Mouse (Mus musculus): ENCODE data around the gene Ifnk. TPM values are rescaled to one million over a fixed set of nuclear protein-coding genes. Genes with fewer than 3 reads are reported as not detected.

Gene Ifnk
- not detected for polyA plus RNA-seq (2015; fragmentation: Illumina TruSeq; extraction: RNeasy Lipid Tissue Mini Kit (QIAGEN cat#74804); ENCODE audit: insufficient read depth, low read depth, low replicate concordance)

DNA sequence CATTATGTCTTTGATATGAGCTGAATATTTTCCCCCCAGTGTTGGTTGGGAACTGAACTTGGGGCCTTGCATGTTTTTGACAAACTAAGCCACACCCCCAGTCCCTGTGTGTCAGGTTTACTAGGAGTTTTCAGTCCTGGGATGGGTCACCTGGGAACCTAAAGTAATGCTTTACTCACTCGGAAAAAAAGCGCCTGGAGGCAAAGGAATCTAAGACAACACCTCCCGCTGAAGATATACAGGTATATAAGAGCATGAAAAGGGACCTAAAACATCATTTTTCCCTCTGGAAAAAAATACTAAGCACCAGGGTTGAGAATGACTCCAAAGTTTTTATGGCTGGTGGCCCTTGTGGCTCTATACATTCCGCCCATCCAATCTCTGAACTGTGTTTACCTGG, at the start of gene Ifnk:
TSS of gene Ifnk (plus strand) at position 301 of the 400 bp plus-strand sequence.

DNA sequence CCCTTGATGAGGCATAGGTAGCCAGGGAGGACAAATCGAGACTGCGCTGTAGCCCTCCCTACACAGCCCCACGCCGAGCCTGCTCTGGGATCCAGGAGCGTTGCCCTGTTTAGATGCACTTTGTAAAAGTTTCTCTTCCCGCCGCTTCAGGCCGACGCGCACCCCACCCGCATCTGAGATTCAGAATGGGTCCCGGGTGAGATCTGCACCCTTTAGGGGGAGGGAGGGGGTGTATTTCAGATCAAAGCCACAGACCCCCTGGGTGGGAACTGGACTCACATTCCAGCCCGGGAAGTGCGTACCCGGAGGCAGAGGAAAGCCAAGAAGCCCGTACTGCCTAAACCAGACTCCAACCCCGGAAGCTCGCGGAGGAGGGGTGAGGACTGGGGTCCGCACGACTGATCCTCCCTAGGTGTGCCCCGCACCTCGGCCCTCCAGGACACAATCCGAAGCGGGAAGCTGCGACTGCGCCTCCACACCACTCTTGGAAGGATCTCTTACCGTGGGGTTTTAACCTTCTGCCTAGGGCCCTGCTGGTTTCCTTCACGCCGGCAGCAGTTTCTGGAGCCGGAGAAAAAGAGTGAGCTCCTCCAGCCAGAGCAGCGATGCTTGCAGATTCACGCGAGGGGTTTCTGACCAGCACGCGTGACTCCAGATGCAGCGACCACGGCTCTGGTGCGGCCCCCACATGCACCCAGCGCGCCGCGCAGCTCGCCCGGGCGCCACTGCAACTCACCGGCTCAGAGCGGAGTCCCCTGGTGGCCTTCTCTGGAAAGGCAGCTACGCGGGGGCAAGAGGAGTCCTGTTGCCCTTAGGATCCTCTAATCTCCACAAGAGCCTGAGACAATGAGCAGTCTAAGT, 5.1 kb downstream of the Ifnk start, which contains the start of gene Mob3b:
TSS of gene Mob3b (minus strand) at position 734 of the 861 bp plus-strand sequence.

Other genes with a start within 250 kb of the Ifnk start
- gene Mob3b, start 5.4 kb downstream of the Ifnk start, polyA plus RNA-seq (2015; fragmentation: Illumina TruSeq; extraction: RNeasy Lipid Tissue Mini Kit (QIAGEN cat#74804); ENCODE audit: insufficient read depth, low read depth, low replicate concordance) = 1.3 TPM
- 3.7 TPM for gene C9orf72, start 74.1 kb downstream of the Ifnk start, polyA plus RNA-seq (2015; fragmentation: Illumina TruSeq; extraction: RNeasy Lipid Tissue Mini Kit (QIAGEN cat#74804); ENCODE audit: insufficient read depth, low read depth, low replicate concordance)